Mouse (Mus musculus) left cerebral cortex, adult 8-10 months (tissue): ENCODE results near the gene Trank1. TPM values are rescaled to one million over a fixed set of nuclear protein-coding genes. Genes with fewer than 3 reads are reported as not detected.

Experiments
- DNase-seq, 2 experiments: peaks; one replicate each; pipeline ENCODE4 v3.0.0; 2022; ENCODE audit warnings: low spot score in 2 of 2
- total RNA-seq, 4 experiments: library from RNA; stranded (reverse); gene quantifications; 2 replicates each; pipeline ENCODE4 v1.2.4; 2022

Gene Trank1
- total RNA-seq, 4 experiments from 2014 or later: 256 to 279 (median 263) TPM

GRCm38 (mm10) chr9:111302196-111302831, 9.2 kb upstream of the Trank1 start:
- no peak for DNase-seq

GRCm38 (mm10) chr9:111304036-111304435, 7.5 kb upstream of the Trank1 start:
- peak in 1 of 2 experiments; percentile 70 for DNase-seq

GRCm38 (mm10) chr9:111306142-111306541, 5.4 kb upstream of the Trank1 start:
- no peak for DNase-seq

- DNase-seq: no peak
Observed at GRCm38 (mm10) chr9:111311843-111312441, 403 bp downstream of the Trank1 start.

GRCm38 (mm10) chr9:111312442-111313141, 1.1 kb downstream of the Trank1 start:
- no peak for DNase-seq

- DNase-seq: no peak
Observed at GRCm38 (mm10) chr9:111313299-111313698, 1.8 kb downstream of the Trank1 start.

GRCm38 (mm10) chr9:111313793-111314192, 2.3 kb downstream of the Trank1 start:
- DNase-seq: no peak

- peak in 1 of 2 experiments; percentile 68 for DNase-seq
Observed at GRCm38 (mm10) chr9:111314219-111314618, 2.7 kb downstream of the Trank1 start.

- DNase-seq: peak in 1 of 2 experiments; percentile 65
Observed at GRCm38 (mm10) chr9:111320912-111321311, 9.4 kb downstream of the Trank1 start.

GRCm38 (mm10) chr9:111324881-111325280, 13.3 kb downstream of the Trank1 start:
- no peak for DNase-seq

GRCm38 (mm10) chr9:111329881-111330280, 18.3 kb downstream of the Trank1 start:
- DNase-seq: no peak

- no peak for DNase-seq
Observed at GRCm38 (mm10) chr9:111333790-111334189, 22.3 kb downstream of the Trank1 start.

- DNase-seq: no peak
Observed at GRCm38 (mm10) chr9:111334555-111335164, 23.1 kb downstream of the Trank1 start.

GRCm38 (mm10) chr9:111351233-111351632, 39.7 kb downstream of the Trank1 start:
- no peak for DNase-seq

- no peak for DNase-seq
Observed at GRCm38 (mm10) chr9:111351641-111352040, 40.1 kb downstream of the Trank1 start.

GRCm38 (mm10) chr9:111352646-111353045, 41.1 kb downstream of the Trank1 start:
- no peak for DNase-seq

GRCm38 (mm10) chr9:111355041-111355440, 43.5 kb downstream of the Trank1 start:
- DNase-seq: no peak

GRCm38 (mm10) chr9:111356386-111356785, 44.8 kb downstream of the Trank1 start:
- DNase-seq: no peak

- no peak for DNase-seq
Observed at GRCm38 (mm10) chr9:111363656-111364055, 52.1 kb downstream of the Trank1 start.

GRCm38 (mm10) chr9:111367713-111368112, 56.2 kb downstream of the Trank1 start:
- no peak for DNase-seq

GRCm38 (mm10) chr9:111372079-111372478, 60.5 kb downstream of the Trank1 start:
- DNase-seq: no peak

- no peak for DNase-seq
Observed at GRCm38 (mm10) chr9:111377868-111378267, 66.3 kb downstream of the Trank1 start.
